ENCODE assay signal across 25 mouse cellular contexts in genomic region chr5:90229760-90230159, GRCm38 (mm10).
"Had no signal": no experiment of that assay in that cellular context is flagged by ENCODE, and none has a peak within 500 bp of the region (broad histone marks: within the 10 kb centered on the region; RNA-seq: fewer than 3 reads in every experiment).

No protein-coding gene starts in this region.

- DNase-seq: gastrocnemius, postnatal 14 days; gastrocnemius, postnatal 36 days; heart, adult 18-20 months; heart, postnatal 14 days; heart, postnatal 36 days; kidney, adult 11 months; kidney, adult 2 months; kidney, adult 9 months; kidney, postnatal 14 days; kidney, postnatal 36 days; layer of hippocampus, adult 9-11 months; layer of hippocampus, postnatal 36 days; liver, embryonic 13.5 days had no signal

- H3K4me1 ChIP-seq: heart, embryonic 15.5 days; hindbrain, embryonic 13.5 days; hindbrain, embryonic 15.5 days; kidney, embryonic 15.5 days; limb, embryonic 10.5 days; limb, embryonic 12.5 days had no signal

- H3K9ac ChIP-seq: heart, embryonic 13.5 days; heart, embryonic 15.5 days; hindbrain, embryonic 13.5 days; hindbrain, embryonic 15.5 days; kidney, embryonic 15.5 days; limb, embryonic 12.5 days; liver, embryonic 13.5 days; liver, embryonic 15.5 days had no signal

- H3K27me3 ChIP-seq: heart, embryonic 13.5 days; heart, embryonic 15.5 days; hindbrain, embryonic 13.5 days; hindbrain, embryonic 15.5 days; kidney, embryonic 15.5 days; limb, embryonic 12.5 days; liver, embryonic 13.5 days; liver, embryonic 15.5 days had no signal

- ATAC-seq: hindbrain, postnatal 0 days; intestine, embryonic 16.5 days had no signal

- H3K4me2 ChIP-seq: heart, embryonic 11.5 days; heart, embryonic 13.5 days; heart, embryonic 15.5 days; hindbrain, embryonic 13.5 days; hindbrain, embryonic 15.5 days; kidney, embryonic 15.5 days; limb, embryonic 12.5 days; liver, embryonic 13.5 days; liver, embryonic 15.5 days had no signal

- H3K27ac ChIP-seq: heart, embryonic 13.5 days; heart, embryonic 15.5 days; hindbrain, embryonic 13.5 days; hindbrain, embryonic 15.5 days; hindbrain, postnatal 0 days; kidney, embryonic 15.5 days; kidney, postnatal 0 days; limb, embryonic 10.5 days; limb, embryonic 12.5 days; liver, embryonic 13.5 days; liver, embryonic 15.5 days had no signal

- H3K9me3 ChIP-seq: heart, embryonic 13.5 days; heart, embryonic 15.5 days; hindbrain, embryonic 13.5 days; hindbrain, embryonic 15.5 days; kidney, embryonic 15.5 days; limb, embryonic 10.5 days; limb, embryonic 12.5 days; liver, embryonic 13.5 days; liver, embryonic 15.5 days had no signal

- H3K4me3 ChIP-seq: heart, embryonic 13.5 days; heart, embryonic 15.5 days; hindbrain, embryonic 13.5 days; hindbrain, embryonic 15.5 days; kidney, embryonic 15.5 days; limb, embryonic 10.5 days; limb, embryonic 12.5 days; liver, embryonic 13.5 days; liver, embryonic 15.5 days had no signal
